Mouse (Mus musculus) megakaryocyte progenitor cell, adult 5-6 weeks (primary cell): ENCODE measurements around the gene Ssr2. TPM values are rescaled to one million over a fixed set of nuclear protein-coding genes. Genes with fewer than 3 reads are reported as not detected.

Source experiments
- ATAC-seq: replicated peaks from 2 replicates; pipeline ENCODE4 v1.8.0; 2016; ENCODE audit warnings: mild to moderate bottlenecking, moderate TSS enrichment, inconsistent platforms; ENCODE audit not compliant: poor library complexity
- total RNA-seq, 2 experiments: library from RNA; stranded (forward) in 1 of 2; stranded (reverse) in 1 of 2; fragments of 157-497, 149-512 nt in 1 of 2; fragments of 200-1000 nt in 1 of 2; gene quantifications; 2 replicates each; pipeline versions ENCODE4 v1.2.3 to v1.2.4; 2015 to 2017

Ssr2 gene
- total RNA-seq, 2 experiments from 2014 or later: 253 to 488 TPM

GRCm38 (mm10) chr3:88621537-88622112 is 45.9 kb downstream of the Ssr2 start:
- ATAC-seq: no peak

GRCm38 (mm10) chr3:88622113-88622940 is 46.7 kb downstream of the Ssr2 start:
- ATAC-seq: peak; percentile 11

GRCm38 (mm10) chr3:88622941-88623345 is 47.3 kb downstream of the Ssr2 start:
- ATAC-seq: peak; percentile 29

GRCm38 (mm10) chr3:88623346-88624135 is 47.9 kb downstream of the Ssr2 start:
- peak; percentile 13; the same call in 1 of the 2 replicates for ATAC-seq

- ATAC-seq: no peak
Measured at GRCm38 (mm10) chr3:88624324-88624723, 48.6 kb downstream of the Ssr2 start.

- no peak for ATAC-seq
Measured at GRCm38 (mm10) chr3:88624951-88625350, 49.3 kb downstream of the Ssr2 start.

GRCm38 (mm10) chr3:88625531-88625930 is 49.9 kb downstream of the Ssr2 start:
- ATAC-seq: no peak

GRCm38 (mm10) chr3:88626316-88626715 is 50.6 kb downstream of the Ssr2 start:
- ATAC-seq: no peak

GRCm38 (mm10) chr3:88627114-88627513 is 51.4 kb downstream of the Ssr2 start:
- peak; percentile 63 for ATAC-seq

- ATAC-seq: peak; percentile 24; the same call in 1 of the 2 replicates
Measured at GRCm38 (mm10) chr3:88627535-88627934, 51.9 kb downstream of the Ssr2 start.

- ATAC-seq: no peak
Measured at GRCm38 (mm10) chr3:88628766-88629165, 53.1 kb downstream of the Ssr2 start.

- ATAC-seq: no peak
Measured at GRCm38 (mm10) chr3:88629244-88629643, 53.6 kb downstream of the Ssr2 start.

GRCm38 (mm10) chr3:88630018-88630417 is 54.3 kb downstream of the Ssr2 start:
- no peak for ATAC-seq

GRCm38 (mm10) chr3:88630849-88631341 is 55.2 kb downstream of the Ssr2 start:
- 0 out of 2 replicates have a peak, but pooled peaks have one; percentile 7 for ATAC-seq

- ATAC-seq: peak; percentile 78
Measured at GRCm38 (mm10) chr3:88631921-88632587, 56.4 kb downstream of the Ssr2 start.

GRCm38 (mm10) chr3:88633056-88633455 is 57.4 kb downstream of the Ssr2 start:
- ATAC-seq: no peak

GRCm38 (mm10) chr3:88635506-88636275 is 60.0 kb downstream of the Ssr2 start:
- no peak for ATAC-seq

GRCm38 (mm10) chr3:88636555-88636986 is 60.9 kb downstream of the Ssr2 start:
- ATAC-seq: no peak

GRCm38 (mm10) chr3:88637134-88637533 is 61.5 kb downstream of the Ssr2 start:
- ATAC-seq: no peak
